Mouse (Mus musculus) limb, embryonic 10.5 days (tissue): ENCODE results near the gene Zzz3. TPM values are rescaled to one million over a fixed set of nuclear protein-coding genes. Genes with fewer than 3 reads are reported as not detected.
A peak's percentile ranks its signal among the peaks of the same experiment; 100 is the strongest.

Experiments
- DNase-seq: peaks from one replicate; pipeline ENCODE4 v3.0.0-alpha.2; 2017; ENCODE audit warnings: low spot score
- H3K27ac ChIP-seq: fragments of 300-500 bp; sonication (generic); 2 replicates; pipeline ENCODE4 v1.5.1; 2016; ENCODE audit warnings: mild to moderate bottlenecking
- H3K27me3 ChIP-seq: fragments of 300-500 bp; sonication (generic); 2 replicates; pipeline ENCODE4 v1.6.1; 2016; ENCODE audit warnings: low read depth, mild to moderate bottlenecking; ENCODE audit not compliant: poor library complexity, severe bottlenecking
- H3K36me3 ChIP-seq: fragments of 300-500 bp; sonication (generic); 2 replicates; pipeline ENCODE4 v1.6.1; 2016; ENCODE audit warnings: mild to moderate bottlenecking, moderate library complexity
- H3K4me1 ChIP-seq: fragments of 300-500 bp; sonication (generic); 2 replicates; pipeline ENCODE4 v1.6.1; 2016
- H3K4me3 ChIP-seq: fragments of 300-500 bp; sonication (generic); 2 replicates; pipeline ENCODE4 v1.5.1; 2016; ENCODE audit warnings: mild to moderate bottlenecking, moderate library complexity
- H3K9me3 ChIP-seq: fragments of 300-500 bp; sonication (generic); replicated peaks from 2 replicates; pipeline ENCODE4 v1.6.1; 2016; ENCODE audit warnings: mild to moderate bottlenecking
- WGBS: fragments of 180-500 bp; shearing (Covaris S2); methylation state at CpG from one replicate; pipeline ENCODE4 v1.1.7; 2016; 5-methylcytosine and 5-hydroxymethylcytosine counted together
- polyA plus RNA-seq: library from polyadenylated mRNA; unstranded; fragments of >200 nt; fragmentation: Nextera tagmentation; extraction: Ambion mirVana; gene quantifications from 2 replicates; pipeline ENCODE4 v1.2.1, GENCODE M21; 2016

Gene Zzz3
- polyA plus RNA-seq, 1 experiment from 2014 or later: 57.8 TPM

DNA sequence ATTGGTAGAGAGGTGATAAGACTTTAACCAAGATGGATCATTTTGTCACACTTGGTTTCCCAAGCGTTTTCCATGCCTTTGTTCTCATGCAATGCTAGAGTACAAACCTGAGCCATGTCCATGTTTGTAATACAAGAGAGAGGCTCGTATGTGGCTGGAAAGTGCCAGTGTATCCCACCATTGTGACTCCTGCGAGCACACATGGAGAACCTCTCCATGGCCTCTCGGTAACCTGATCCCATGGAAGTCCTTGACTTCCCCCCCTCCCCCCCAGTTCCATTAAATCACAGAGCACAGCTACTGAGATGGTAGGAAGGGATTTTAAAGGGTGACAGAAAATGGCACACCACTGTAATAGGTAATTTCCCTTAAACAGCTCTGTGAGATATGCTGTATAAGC, 65.5 kb downstream of the Zzz3 start:
- 33% methylated on average over 4 of the region's 4 CpGs for WGBS
- no peak for DNase-seq
- H3K9me3 ChIP-seq: no peaks in the 10 kb centered on the region
- no peak overlapping the region for H3K4me3 ChIP-seq
- H3K36me3 ChIP-seq: peaks cover 60% of the 10 kb centered on the region
- H3K27ac ChIP-seq: peak overlapping the region; percentile 12; the same call in 1 of the 2 replicates
- no peaks in the 10 kb centered on the region for H3K27me3 ChIP-seq
- H3K4me1 ChIP-seq: peaks cover 23% of the 10 kb centered on the region

DNA sequence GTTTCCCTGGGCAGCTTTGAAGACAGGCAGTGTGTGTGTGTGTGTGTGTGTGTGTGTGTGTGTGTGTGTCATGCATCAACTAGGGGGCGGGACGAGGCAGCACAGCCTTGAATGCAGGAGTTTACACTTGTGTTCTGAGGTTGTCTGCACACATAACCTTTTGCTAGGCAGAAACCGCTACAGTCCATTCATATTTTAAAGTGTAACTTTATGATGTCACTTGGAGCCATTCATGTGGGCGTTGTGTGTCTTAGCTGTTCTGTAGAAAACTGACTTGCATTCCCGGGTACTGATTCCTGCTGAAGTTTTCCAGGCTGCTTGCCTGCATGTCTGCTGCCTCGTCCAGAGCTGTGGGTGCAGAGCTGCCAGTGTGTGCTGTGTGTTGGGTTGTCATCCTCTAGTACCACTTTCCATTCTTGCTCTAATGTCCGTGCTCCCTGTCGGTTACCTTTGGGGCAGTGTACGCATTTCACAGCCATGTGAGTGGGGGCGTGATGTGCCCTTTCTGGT, 66.8 kb downstream of the Zzz3 start:
- H3K4me3 ChIP-seq: no peak overlapping the region
- H3K4me1 ChIP-seq: peaks cover 25% of the 10 kb centered on the region
- no peak for DNase-seq
- WGBS: 94% methylated on average over 10 of the region's 10 CpGs
- H3K9me3 ChIP-seq: no peaks in the 10 kb centered on the region
- H3K27me3 ChIP-seq: no peaks in the 10 kb centered on the region
- H3K27ac ChIP-seq: no peak overlapping the region
- peaks cover 47% of the 10 kb centered on the region for H3K36me3 ChIP-seq

DNA sequence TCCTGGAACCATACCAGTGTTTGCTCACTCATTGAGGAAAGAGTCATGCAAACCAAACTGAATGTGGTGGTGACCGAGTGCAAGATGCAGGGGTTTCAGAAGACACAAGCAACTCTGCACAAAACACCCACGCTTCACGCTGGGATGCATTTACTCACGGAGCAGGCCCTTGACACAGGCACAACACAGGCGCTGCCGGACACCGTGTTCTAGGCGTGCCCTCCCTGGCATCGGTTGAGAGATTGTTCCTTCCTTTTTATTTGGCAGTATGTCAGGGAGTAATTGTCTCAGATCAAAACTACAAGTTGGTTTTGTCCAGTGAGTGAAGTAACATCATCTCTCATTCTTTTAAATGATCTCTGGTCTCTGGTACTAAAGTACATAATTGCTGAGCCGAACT, 67.6 kb downstream of the Zzz3 start:
- WGBS: 95% methylated on average over 10 of the region's 10 CpGs
- Histone ChIP-seq H3K27me3 (no peaks in the 10 kb centered on the region), H3K9me3 (no peaks in the 10 kb centered on the region), H3K4me1 (peaks cover 25% of the 10 kb centered on the region), H3K4me3 (no peak overlapping the region), H3K27ac (no peak overlapping the region), H3K36me3 (peaks cover 39% of the 10 kb centered on the region)
- no peak for DNase-seq

DNA sequence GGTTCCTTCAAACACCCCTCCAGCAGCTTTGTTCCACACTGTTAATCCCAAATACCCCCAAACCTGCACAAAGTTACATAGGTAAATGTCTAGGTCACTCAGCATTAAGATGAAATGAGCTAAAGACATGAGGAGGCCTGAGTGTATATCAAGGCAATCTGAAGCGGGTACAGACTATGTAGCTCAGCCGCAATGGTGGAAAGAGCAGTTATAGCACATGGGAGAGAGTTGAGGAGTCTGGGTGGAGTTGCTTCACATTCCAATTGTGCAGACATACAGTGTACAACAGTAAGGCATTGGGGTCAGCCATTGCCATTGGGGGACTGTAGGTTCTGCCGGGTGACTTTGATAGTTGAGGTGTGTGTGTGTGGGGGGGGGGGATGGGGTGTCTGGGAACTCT, 69.2 kb downstream of the Zzz3 start:
- Histone ChIP-seq H3K9me3 (no peaks in the 10 kb centered on the region), H3K27me3 (no peaks in the 10 kb centered on the region), H3K27ac (no peak overlapping the region), H3K4me3 (no peak overlapping the region), H3K4me1 (peaks cover 32% of the 10 kb centered on the region), H3K36me3 (peaks cover 28% of the 10 kb centered on the region)
- DNase-seq: no peak
- 93% methylated on average over 3 of the region's 3 CpGs for WGBS

DNA sequence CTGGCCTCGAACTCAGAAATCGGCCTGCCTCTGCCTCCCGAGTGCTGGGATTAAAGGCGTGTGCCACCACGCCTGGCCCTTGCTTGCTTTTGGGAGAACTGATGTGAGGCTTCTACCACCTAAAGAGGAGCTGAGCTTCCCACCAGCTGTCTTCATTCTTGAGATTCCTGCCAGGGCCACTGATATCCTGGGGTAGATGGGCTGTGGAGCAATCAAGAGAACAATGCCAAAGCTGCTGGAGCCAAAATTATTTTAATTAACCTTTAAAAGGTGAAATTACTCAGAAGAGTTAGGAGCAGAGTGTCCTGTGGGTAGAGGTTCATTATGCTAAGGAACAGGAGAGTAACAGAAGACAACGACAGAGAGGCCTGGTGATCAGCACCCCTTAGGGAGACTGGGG, 70.1 kb downstream of the Zzz3 start:
- Histone ChIP-seq H3K27ac (no peak overlapping the region), H3K36me3 (peaks cover 26% of the 10 kb centered on the region), H3K9me3 (no peaks in the 10 kb centered on the region), H3K4me3 (no peak overlapping the region), H3K27me3 (no peaks in the 10 kb centered on the region), H3K4me1 (peaks cover 31% of the 10 kb centered on the region)
- 89% methylated on average over 6 of the region's 6 CpGs for WGBS
- DNase-seq: no peak

GRCm38 (mm10) chr3:152466849-152467248, 71.6 kb downstream of the Zzz3 start:
- no peak for DNase-seq
- H3K27me3 ChIP-seq: no peaks in the 10 kb centered on the region
- H3K9me3 ChIP-seq: no peaks in the 10 kb centered on the region
- peaks cover 15% of the 10 kb centered on the region for H3K36me3 ChIP-seq
- no peak overlapping the region for H3K4me3 ChIP-seq
- peaks cover 17% of the 10 kb centered on the region for H3K4me1 ChIP-seq
- WGBS: 92% methylated on average over 9 of the region's 9 CpGs
- H3K27ac ChIP-seq: no peak overlapping the region

DNA sequence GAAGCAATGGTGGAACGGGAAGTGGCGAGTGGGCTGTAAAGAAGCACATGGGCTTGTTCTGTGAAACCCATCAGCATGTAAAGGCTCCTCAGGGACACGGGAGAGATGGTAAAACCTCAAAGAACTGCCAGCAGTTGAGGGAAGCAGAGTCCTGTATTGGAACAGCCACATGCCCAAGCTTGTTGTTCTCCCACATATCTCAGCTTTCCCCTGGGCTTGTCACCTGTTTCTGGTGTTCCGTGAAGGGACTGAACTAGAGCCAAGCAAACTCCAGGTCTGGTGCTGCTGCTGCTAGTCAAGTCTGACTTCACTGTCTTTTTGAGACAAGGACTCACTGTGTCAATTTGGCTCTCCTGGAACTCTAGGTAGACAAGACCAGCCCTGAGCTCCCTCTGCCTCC, 72.0 kb downstream of the Zzz3 start:
- Histone ChIP-seq H3K9me3 (no peaks in the 10 kb centered on the region), H3K36me3 (peaks cover 10% of the 10 kb centered on the region), H3K4me3 (no peak overlapping the region), H3K27me3 (no peaks in the 10 kb centered on the region), H3K27ac (no peak overlapping the region), H3K4me1 (peaks cover 17% of the 10 kb centered on the region)
- DNase-seq: no peak
- 86% methylated on average over 4 of the region's 4 CpGs for WGBS

GRCm38 (mm10) chr3:152468032-152468431, 72.8 kb downstream of the Zzz3 start:
- WGBS: 92% methylated on average over 8 of the region's 8 CpGs
- no peak overlapping the region for H3K4me3 ChIP-seq
- DNase-seq: no peak
- H3K36me3 ChIP-seq: peaks cover 6% of the 10 kb centered on the region
- peaks cover 20% of the 10 kb centered on the region for H3K4me1 ChIP-seq
- no peaks in the 10 kb centered on the region for H3K27me3 ChIP-seq
- H3K9me3 ChIP-seq: no peaks in the 10 kb centered on the region
- H3K27ac ChIP-seq: no peak overlapping the region

- H3K36me3 ChIP-seq: 0 out of 2 replicates have a peak, but pooled peaks cover under 1% of the 10 kb centered on the region
- no peaks in the 10 kb centered on the region for H3K27me3 ChIP-seq
- 88% methylated on average over 12 of the region's 12 CpGs for WGBS
- H3K4me3 ChIP-seq: no peak overlapping the region
- no peak for DNase-seq
- peaks cover 20% of the 10 kb centered on the region for H3K4me1 ChIP-seq
- no peaks in the 10 kb centered on the region for H3K9me3 ChIP-seq
- H3K27ac ChIP-seq: no peak overlapping the region
Observed at GRCm38 (mm10) chr3:152468569-152469041, 73.3 kb downstream of the Zzz3 start.

GRCm38 (mm10) chr3:152469423-152470200, 74.3 kb downstream of the Zzz3 start:
- DNase-seq: no peak
- 72% methylated on average over 18 of the region's 18 CpGs for WGBS
- Histone ChIP-seq H3K4me3 (no peak overlapping the region), H3K36me3 (no peaks in the 10 kb centered on the region), H3K4me1 (peaks cover 23% of the 10 kb centered on the region), H3K9me3 (no peaks in the 10 kb centered on the region), H3K27ac (no peak overlapping the region), H3K27me3 (no peaks in the 10 kb centered on the region)

GRCm38 (mm10) chr3:152470347-152470746, 75.1 kb downstream of the Zzz3 start:
- Histone ChIP-seq H3K9me3 (no peaks in the 10 kb centered on the region), H3K36me3 (no peaks in the 10 kb centered on the region), H3K27me3 (no peaks in the 10 kb centered on the region), H3K4me3 (no peak overlapping the region), H3K4me1 (peaks cover 27% of the 10 kb centered on the region), H3K27ac (no peak overlapping the region)
- 87% methylated on average over 10 of the region's 10 CpGs for WGBS
- DNase-seq: no peak

DNA sequence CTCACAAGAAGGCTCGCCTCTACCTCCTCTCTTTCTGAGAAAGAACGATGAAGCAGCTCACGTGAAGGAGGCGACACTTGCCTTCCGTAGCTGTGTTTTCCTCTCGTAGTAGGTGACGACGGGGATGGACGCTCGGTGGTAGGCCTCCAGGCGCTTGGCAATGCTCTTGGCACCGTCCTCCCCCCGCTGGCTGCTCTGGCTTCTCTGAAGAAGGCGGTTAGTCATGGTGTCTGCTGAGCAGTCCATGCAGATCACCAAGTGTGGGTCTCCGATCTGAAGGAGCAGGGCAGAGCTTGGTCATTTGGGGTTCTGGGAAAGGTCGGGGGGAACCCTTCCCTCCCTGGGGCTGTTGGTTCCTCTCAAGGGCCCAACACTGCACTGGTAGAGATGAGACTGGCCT, 77.4 kb downstream of the Zzz3 start:
- H3K27ac ChIP-seq: no peak overlapping the region
- peaks cover 33% of the 10 kb centered on the region for H3K4me1 ChIP-seq
- no peaks in the 10 kb centered on the region for H3K36me3 ChIP-seq
- H3K27me3 ChIP-seq: no peaks in the 10 kb centered on the region
- WGBS: 88% methylated on average over 16 of the region's 16 CpGs
- no peaks in the 10 kb centered on the region for H3K9me3 ChIP-seq
- DNase-seq: no peak
- H3K4me3 ChIP-seq: no peak overlapping the region

DNA sequence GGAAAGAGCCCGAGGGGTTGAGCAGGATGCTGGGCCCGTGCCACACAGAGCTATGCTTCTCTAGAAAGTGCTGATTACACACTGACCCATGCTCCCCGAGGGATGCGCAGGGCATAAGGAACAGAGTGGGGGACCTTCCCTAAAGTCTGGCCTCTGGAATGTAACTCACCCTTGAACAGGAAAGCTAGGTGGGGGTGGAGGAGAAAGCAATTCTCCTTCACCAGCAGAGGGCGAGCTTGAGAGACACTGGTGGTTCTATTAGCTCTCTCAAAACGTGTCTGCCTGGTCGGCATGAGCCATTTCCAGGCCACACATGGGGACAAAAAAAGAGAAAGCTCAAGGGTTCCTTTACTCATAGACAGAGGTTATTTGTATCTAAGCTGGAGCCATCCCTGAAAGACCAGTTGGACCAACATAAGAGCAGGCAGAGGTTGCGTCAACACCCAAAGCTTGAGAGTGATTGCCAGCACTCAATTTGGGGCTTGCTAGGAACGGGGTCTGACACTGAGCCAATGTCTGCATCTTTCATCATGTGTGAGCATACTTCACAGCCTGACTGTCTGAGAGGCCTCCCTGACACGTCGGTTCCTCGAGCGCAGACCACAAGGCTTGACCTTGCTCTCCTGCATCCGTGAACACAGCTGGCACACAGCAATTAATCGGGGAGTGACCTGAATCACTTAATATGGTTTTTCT, 79.5 kb downstream of the Zzz3 start:
- DNase-seq: peak; percentile 77
- H3K4me1 ChIP-seq: peaks cover 40% of the 10 kb centered on the region
- WGBS: 61% methylated on average over 15 of the region's 15 CpGs
- no peaks in the 10 kb centered on the region for H3K27me3 ChIP-seq
- no peak overlapping the region for H3K4me3 ChIP-seq
- 0 out of 2 replicates have a peak overlapping the region, but pooled peaks have one; percentile 21 for H3K27ac ChIP-seq
- no peaks in the 10 kb centered on the region for H3K9me3 ChIP-seq
- H3K36me3 ChIP-seq: no peaks in the 10 kb centered on the region
